In the genomic region with DNA sequence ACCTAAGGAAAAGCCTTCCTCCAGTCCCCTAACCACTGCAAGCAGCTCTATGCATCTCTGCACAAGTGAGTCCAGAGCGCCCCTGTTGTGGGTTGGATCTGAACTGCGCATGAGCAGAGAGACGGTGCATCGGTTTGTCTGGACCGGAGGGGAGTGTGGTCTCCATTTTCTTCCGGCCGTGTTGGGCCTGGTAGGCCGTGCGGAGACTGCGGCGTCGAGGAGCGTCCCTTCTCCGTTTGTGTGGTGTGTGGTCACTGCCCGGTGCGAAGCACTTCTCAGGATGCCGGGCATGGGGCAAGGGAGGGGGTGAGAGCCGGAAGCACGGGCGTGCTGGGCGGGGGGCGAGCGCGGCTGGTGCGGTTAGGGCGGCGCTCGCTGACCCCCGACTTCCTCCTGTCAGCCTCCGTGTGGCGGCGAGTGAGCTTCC, we compare ENCODE assay signal across 8 mouse cellular contexts. TPM values are rescaled to one million over a fixed set of nuclear protein-coding genes. Genes with fewer than 3 reads are reported as not detected.
A peak's percentile ranks its signal among the peaks of the same experiment; 100 is the strongest.
DNase-seq lines count a peak whose midpoint lies in the region; ATAC-seq and TF ChIP-seq lines count a peak whose summit lies in the region.
"Not testable (repeated sequence)": the region's sequence is repeated elsewhere in the genome, so short reads cannot be mapped to it uniquely, and the experiment has no call there.

A gene (plus strand): TSS at position 124 of the 427 bp plus-strand sequence.

- not testable (repeated sequence) for H3K36me3 ChIP-seq in CH12.LX (replicated peaks in 1 of 2; ENCODE audit: control insufficient read depth in 1 of 2, insufficient read depth in 1 of 2, low read length in 1 of 2); forebrain, embryonic 12.5 days (replicated peaks); heart, embryonic 16.5 days (ENCODE audit: control insufficient read depth, insufficient read depth); liver, embryonic 13.5 days; stomach, embryonic 14.5 days (ENCODE audit: control insufficient read depth, insufficient read depth, low read length)

- peak; percentile 88 for DNase-seq in CH12.LX (ENCODE audit: extremely low read depth)
- peak; percentile 53 for DNase-seq in c-Kit-positive CD71-positive TER-119-positive erythroid progenitor cells, embryonic 14.5 days (ENCODE audit: low spot score)
- DNase-seq in kidney, postnatal 25 days = peak; percentile 69 to 85
- peak; percentile 52 for DNase-seq in liver, embryonic 13.5 days
- peak; percentile 67 to 73 for DNase-seq in natural killer cell, adult 2 months (ENCODE audit: low spot score in 2 of 2)

- peak; percentile 99 for ATAC-seq in forebrain, embryonic 12.5 days (ENCODE audit: low FRiP score)
- ATAC-seq in heart, embryonic 16.5 days (replicated peaks; ENCODE audit: extremely low read depth, insufficient read depth, low FRiP score) = peak; percentile 97
- ATAC-seq in liver, embryonic 13.5 days (ENCODE audit: low read depth) = peak; percentile 92
- peak; percentile 99 for ATAC-seq in stomach, embryonic 14.5 days (ENCODE audit: insufficient number of reproducible peaks, insufficient read depth, low FRiP score, low read depth)

- not testable (repeated sequence) for H3K27me3 ChIP-seq in CH12.LX (replicated peaks); forebrain, embryonic 12.5 days; heart, embryonic 16.5 days (ENCODE audit: control insufficient read depth, insufficient read depth, low read length); liver, embryonic 13.5 days; stomach, embryonic 14.5 days (ENCODE audit: control insufficient read depth, insufficient read depth, low read length)

- H3K4me1 ChIP-seq in CH12.LX (ENCODE audit: control insufficient read depth in 1 of 2, insufficient read depth in 2 of 2); forebrain, embryonic 12.5 days; heart, embryonic 16.5 days (ENCODE audit: control insufficient read depth, insufficient read depth, low read length); liver, embryonic 13.5 days (replicated peaks); stomach, embryonic 14.5 days (ENCODE audit: control insufficient read depth, insufficient read depth, low read length): not testable (repeated sequence)

- in situ Hi-C loops in CH12.LX (cut with MboI; ENCODE audit: low pct_ligation_motif_present, low pct_unique_long_range_greater_than_20kb, low sequenced_read_pairs) = not testable (repeated sequence)

- H3K4me3 ChIP-seq in CH12.LX (replicated peaks in 1 of 3; ENCODE audit: low read depth in 2 of 3, low read length in 2 of 3, poor library complexity in 1 of 3) = peak within 1 kb of the TSS; percentile 23 to 64 (median 45)
- peak within 1 kb of the TSS; percentile 41 for H3K4me3 ChIP-seq in forebrain, embryonic 12.5 days (replicated peaks)
- peak within 1 kb of the TSS; percentile 56 for H3K4me3 ChIP-seq in heart, embryonic 16.5 days (ENCODE audit: low read length)
- H3K4me3 ChIP-seq in liver, embryonic 13.5 days (replicated peaks) = peak within 1 kb of the TSS; percentile 59
- peak within 1 kb of the TSS; percentile 31 for H3K4me3 ChIP-seq in stomach, embryonic 14.5 days (ENCODE audit: low read depth, low read length)

- peak within 1 kb of the TSS; percentile 75; the same call in 1 of the 2 replicates for H3K4me2 ChIP-seq in CH12.LX (ENCODE audit: insufficient read depth, low read depth, poor library complexity, severe bottlenecking)
- peak within 1 kb of the TSS; percentile 45 for H3K4me2 ChIP-seq in forebrain, embryonic 12.5 days
- peak within 1 kb of the TSS; percentile 56 for H3K4me2 ChIP-seq in heart, embryonic 16.5 days (ENCODE audit: low read depth, low read length)
- H3K4me2 ChIP-seq in liver, embryonic 13.5 days = peak within 1 kb of the TSS; percentile 59
- H3K4me2 ChIP-seq in stomach, embryonic 14.5 days (replicated peaks; ENCODE audit: low read depth, low read length) = peak within 1 kb of the TSS; percentile 34

- not testable (repeated sequence) for TF ChIP-seq CTCF in CH12.LX (conservative IDR thresholded peaks at IDR 0.05 in 1 of 2, IDR thresholded peaks at IDR 0.05 in 1 of 2; ENCODE audit: low read depth in 2 of 2, low read length in 2 of 2)

- TF ChIP-seq EP300 in CH12.LX (IDR thresholded peaks at IDR 0.05; ENCODE audit: low read length) = not testable (repeated sequence)

- 2% methylated on average over 20 of the region's 32 CpGs for WGBS in forebrain, embryonic 12.5 days
- WGBS in heart, embryonic 16.5 days = 3% methylated on average over 20 of the region's 32 CpGs
- 2% methylated on average over 17 of the region's 32 CpGs for WGBS in liver, embryonic 13.5 days (ENCODE audit: insufficient replicate concordance)
- WGBS in stomach, embryonic 14.5 days = 2% methylated on average over 17 of the region's 32 CpGs

- TF ChIP-seq RAD21 in CH12.LX (IDR thresholded peaks at IDR 0.05; ENCODE audit: low read depth, low read length) = not testable (repeated sequence)

- H3K79me2 ChIP-seq in CH12.LX (replicated peaks; ENCODE audit: control insufficient read depth, extremely low read depth, insufficient read depth, poor library complexity, severe bottlenecking) = not testable (repeated sequence)

- H3K9ac ChIP-seq in CH12.LX (ENCODE audit: insufficient read depth, low read depth) = peak within 1 kb of the TSS; percentile 63; the same call in 1 of the 2 replicates
- H3K9ac ChIP-seq in forebrain, embryonic 12.5 days = peak within 1 kb of the TSS; percentile 57
- peak within 1 kb of the TSS; percentile 60 for H3K9ac ChIP-seq in heart, embryonic 16.5 days (ENCODE audit: low read length)
- peak within 1 kb of the TSS; percentile 55 for H3K9ac ChIP-seq in liver, embryonic 13.5 days
- not testable (repeated sequence) for H3K9ac ChIP-seq in stomach, embryonic 14.5 days (replicated peaks; ENCODE audit: low read depth, low read length)

- TF ChIP-seq POLR2A in CH12.LX (IDR thresholded peaks at IDR 0.05; ENCODE audit: low read depth, low read length) = peak; percentile 63

- H3K27ac ChIP-seq in CH12.LX (ENCODE audit: insufficient read depth, low read depth) = peak within 1 kb of the TSS; percentile 66
- peak within 1 kb of the TSS; percentile 73 for H3K27ac ChIP-seq in forebrain, embryonic 12.5 days
- H3K27ac ChIP-seq in heart, embryonic 16.5 days (ENCODE audit: low read length) = peak within 1 kb of the TSS; percentile 72
- not testable (repeated sequence) for H3K27ac ChIP-seq in liver, embryonic 13.5 days; stomach, embryonic 14.5 days (ENCODE audit: low read length)

- dilution Hi-C loops in CH12.LX (cut with MboI; ENCODE audit: extremely low pct_ligation_motif_present, extremely low pct_unique_long_range_greater_than_20kb, low sequenced_read_pairs) = not testable (repeated sequence)

- not testable (repeated sequence) for H3K9me3 ChIP-seq in CH12.LX (replicated peaks; ENCODE audit: low read length); forebrain, embryonic 12.5 days; heart, embryonic 16.5 days (replicated peaks; ENCODE audit: control insufficient read depth, low read length); liver, embryonic 13.5 days (replicated peaks); stomach, embryonic 14.5 days (ENCODE audit: control insufficient read depth, low read depth, low read length)

TF ChIP-seq in CH12.LX, 34 proteins besides CTCF, POLR2A, EP300 and RAD21:
- TF ChIP-seq NRF1 (IDR thresholded peaks at IDR 0.05; ENCODE audit: low read depth, low read length) (peak; percentile 84), TBP (conservative IDR thresholded peaks at IDR 0.05; ENCODE audit: low read depth, low read length) (peak; percentile 67), NELFE (IDR thresholded peaks at IDR 0.05; ENCODE audit: low read depth, low read length) (peak; percentile 72), KAT2A (IDR thresholded peaks at IDR 0.05; ENCODE audit: insufficient replicate concordance, low read length) (0 out of 2 replicates have a peak, but pooled peaks have one; percentile 41), TCF12 (IDR thresholded peaks at IDR 0.05; ENCODE audit: low read depth, low read length) (peak; percentile 79), IRF4 (IDR thresholded peaks at IDR 0.05; ENCODE audit: low read depth, low read length) (0 out of 2 replicates have a peak, but pooled peaks have one; percentile 4), POLR2AphosphoS2 (IDR thresholded peaks at IDR 0.05; ENCODE audit: low read depth, low read length) (0 out of 2 replicates have a peak, but pooled peaks have one; percentile 41), HCFC1 (IDR thresholded peaks at IDR 0.05; ENCODE audit: low read depth, low read length) (peak; percentile 70), UBTF (IDR thresholded peaks at IDR 0.05; ENCODE audit: low read depth, low read length) (peak; percentile 75; the same call in 1 of the 2 replicates), MAX (IDR thresholded peaks at IDR 0.05; ENCODE audit: low read length) (peak; percentile 39; the same call in 1 of the 2 replicates), ELF1 (IDR thresholded peaks at IDR 0.05; ENCODE audit: low read depth, low read length) (0 out of 2 replicates have a peak, but pooled peaks have one; percentile 27), ZMIZ1 (IDR thresholded peaks at IDR 0.05; ENCODE audit: low read depth, low read length) (peak; percentile 44; the same call in 1 of the 2 replicates)
TF ChIP-seq in CH12.LX: peak in this region for 12; not testable (repeated sequence) for 22.

RNA-seq across cellular contexts. Expression of the gene that starts here (rescaled TPM):
- 10.1 and 11.9 TPM in 2 replicates for total RNA-seq in CH12.LX (2012; rRNA removed)
- total RNA-seq in CH12.LX (2014; rRNA removed) = 13.6 and 14.4 TPM in 2 replicates
- 8.2 and 10.0 TPM in 2 replicates for polyA plus RNA-seq in CH12.LX (2012; ENCODE audit: insufficient read length, low read depth)
- 9.9 and 11.4 TPM in 2 replicates for polyA plus RNA-seq in forebrain, embryonic 12.5 days (2016; fragmentation: Nextera tagmentation; extraction: Ambion mirVana)
- 5.7 and 5.8 TPM in 2 replicates for polyA plus RNA-seq in heart, embryonic 16.5 days (2015; fragmentation: Nextera tagmentation; extraction: Ambion mirVana)
- 1.7 and 2.1 TPM in 2 replicates for polyA plus RNA-seq in liver, embryonic 13.5 days (2015; fragmentation: Nextera tagmentation; extraction: Ambion mirVana)
- 5.4 and 7.8 TPM in 2 replicates for polyA plus RNA-seq in stomach, embryonic 14.5 days (2014; fragmentation: Nextera tagmentation; extraction: Ambion mirVana)
